Mouse (Mus musculus): ENCODE measurements around the gene Pik3r2. TPM values are rescaled to one million over a fixed set of nuclear protein-coding genes. Genes with fewer than 3 reads are reported as not detected.

Pik3r2 gene
- polyA plus RNA-seq, 1 experiment, result 86.8 TPM

- no peak for TF ChIP-seq GATA1 (IDR thresholded peaks at IDR 0.05; ENCODE audit: low read length)
Measured at GRCm38 (mm10) chr8:70745691-70746220, 30.8 kb downstream of the Pik3r2 start.

GRCm38 (mm10) chr8:70744806-70745205 is 31.7 kb downstream of the Pik3r2 start:
- no peak for TF ChIP-seq GATA1 (IDR thresholded peaks at IDR 0.05; ENCODE audit: low read length)

- TF ChIP-seq GATA1 (IDR thresholded peaks at IDR 0.05; ENCODE audit: low read length), result no peak
Measured at GRCm38 (mm10) chr8:70743656-70744590, 32.6 kb downstream of the Pik3r2 start.

GRCm38 (mm10) chr8:70742981-70743655 is 33.4 kb downstream of the Pik3r2 start:
- TF ChIP-seq GATA1 (IDR thresholded peaks at IDR 0.05; ENCODE audit: low read length), result no peak

- no peak for TF ChIP-seq GATA1 (IDR thresholded peaks at IDR 0.05; ENCODE audit: low read length)
Measured at GRCm38 (mm10) chr8:70742176-70742575, 34.3 kb downstream of the Pik3r2 start.

- no peak for TF ChIP-seq GATA1 (IDR thresholded peaks at IDR 0.05; ENCODE audit: low read length)
Measured at GRCm38 (mm10) chr8:70741661-70742060, 34.9 kb downstream of the Pik3r2 start.

GRCm38 (mm10) chr8:70738211-70738610 is 38.3 kb downstream of the Pik3r2 start:
- no peak for TF ChIP-seq GATA1 (IDR thresholded peaks at IDR 0.05; ENCODE audit: low read length)

GRCm38 (mm10) chr8:70737705-70738104 is 38.8 kb downstream of the Pik3r2 start:
- TF ChIP-seq GATA1 (IDR thresholded peaks at IDR 0.05; ENCODE audit: low read length), result no peak

GRCm38 (mm10) chr8:70730956-70731355 is 45.6 kb downstream of the Pik3r2 start:
- TF ChIP-seq GATA1 (IDR thresholded peaks at IDR 0.05; ENCODE audit: low read length), result no peak

- no peak for TF ChIP-seq GATA1 (IDR thresholded peaks at IDR 0.05; ENCODE audit: low read length)
Measured at GRCm38 (mm10) chr8:70729808-70730475, 46.6 kb downstream of the Pik3r2 start.

- TF ChIP-seq GATA1 (IDR thresholded peaks at IDR 0.05; ENCODE audit: low read length), result no peak
Measured at GRCm38 (mm10) chr8:70726721-70727120, 49.8 kb downstream of the Pik3r2 start.

- no peak for TF ChIP-seq GATA1 (IDR thresholded peaks at IDR 0.05; ENCODE audit: low read length)
Measured at GRCm38 (mm10) chr8:70725792-70726447, 50.6 kb downstream of the Pik3r2 start.

- no peak for TF ChIP-seq GATA1 (IDR thresholded peaks at IDR 0.05; ENCODE audit: low read length)
Measured at GRCm38 (mm10) chr8:70724216-70724615, 52.3 kb downstream of the Pik3r2 start.

GRCm38 (mm10) chr8:70723486-70724210 is 52.9 kb downstream of the Pik3r2 start, which contains the start of gene Pde4c:
Pde4c (plus strand) TSS chr8:70723720.
- no peak for TF ChIP-seq GATA1 (IDR thresholded peaks at IDR 0.05; ENCODE audit: low read length)

Measured in G1E-ER4 (cell line).